Comparison of ENCODE assay signal across 13 mouse cellular contexts in genomic region chr9:40708448-40709140, GRCm38 (mm10). TPM values are rescaled to one million over a fixed set of nuclear protein-coding genes. Genes with fewer than 3 reads are reported as not detected.
A peak's percentile ranks its signal among the peaks of the same experiment; 100 is the strongest.
DNase-seq lines count a peak whose midpoint lies in the region; ATAC-seq lines count a peak whose summit lies in the region.
"Had no signal": no experiment of that assay in that cellular context is flagged by ENCODE, and none has a peak within 500 bp of the region (broad histone marks: within the 10 kb centered on the region; RNA-seq: fewer than 3 reads in every experiment).

No protein-coding gene starts in this region.

- no peak for DNase-seq in kidney, postnatal 14 days
- peak; percentile 69 for DNase-seq in embryonic facial prominence, embryonic 14.5 days (ENCODE audit: low spot score)
- DNase-seq in hindbrain, embryonic 11.5 days (ENCODE audit: low spot score), result peak; percentile 43
- DNase-seq in Muller cell, postnatal 12 days (ENCODE audit: inconsistent ontology term), result no peak
- DNase-seq in layer of hippocampus, adult 8-10 months (ENCODE audit: low spot score in 2 of 2), result no peak
- DNase-seq in embryo, embryonic 10.5 days (ENCODE audit: low spot score), result no peak
- DNase-seq: embryo, embryonic 11 days; lung, adult 18-20 months had no signal

- no peak overlapping the region for H3K4me3 ChIP-seq in kidney, embryonic 16.5 days (ENCODE audit: low read length)
- H3K4me3 ChIP-seq in embryonic facial prominence, embryonic 14.5 days (ENCODE audit: low read depth, low read length), result no peak overlapping the region
- H3K4me3 ChIP-seq in hindbrain, embryonic 11.5 days (ENCODE audit: low read depth, low read length), result no peak overlapping the region
- no peak overlapping the region for H3K4me3 ChIP-seq in neural tube, embryonic 12.5 days
- H3K4me3 ChIP-seq: myocyte had no signal

- ATAC-seq in kidney, embryonic 16.5 days (ENCODE audit: low FRiP score, low TSS enrichment), result peak; percentile 52
- ATAC-seq in embryonic facial prominence, embryonic 14.5 days (ENCODE audit: low read depth), result peak; percentile 20; the same call in 1 of the 2 replicates
- ATAC-seq in hindbrain, embryonic 11.5 days (ENCODE audit: low FRiP score), result peak; percentile 56
- peak; percentile 27; the same call in 1 of the 2 replicates for ATAC-seq in neural tube, embryonic 12.5 days (ENCODE audit: low FRiP score, low read depth)

- H3K27ac ChIP-seq in kidney, embryonic 16.5 days (ENCODE audit: low read length), result peak overlapping the region; percentile 69
- peak overlapping the region; percentile 29; the same call in 1 of the 2 replicates for H3K27ac ChIP-seq in embryonic facial prominence, embryonic 14.5 days (replicated peaks; ENCODE audit: low read depth, low read length)
- H3K27ac ChIP-seq in hindbrain, embryonic 11.5 days (ENCODE audit: low read depth, low read length), result peak overlapping the region; percentile 73
- peak overlapping the region; percentile 26; the same call in 1 of the 2 replicates for H3K27ac ChIP-seq in neural tube, embryonic 12.5 days

- no peak overlapping the region for H3K4me2 ChIP-seq in kidney, embryonic 16.5 days (replicated peaks; ENCODE audit: low read depth, low read length)
- H3K4me2 ChIP-seq in embryonic facial prominence, embryonic 14.5 days (ENCODE audit: low read depth, low read length), result no peak overlapping the region
- no peak overlapping the region for H3K4me2 ChIP-seq in hindbrain, embryonic 11.5 days (replicated peaks; ENCODE audit: low read depth, low read length)
- H3K4me2 ChIP-seq in neural tube, embryonic 12.5 days (replicated peaks), result peak overlapping the region; percentile 32; the same call in 1 of the 2 replicates

- H3K4me1 ChIP-seq in kidney, embryonic 16.5 days (ENCODE audit: insufficient read depth, low read length), result peaks cover 51% of the 10 kb centered on the region
- peaks cover 29% of the 10 kb centered on the region for H3K4me1 ChIP-seq in embryonic facial prominence, embryonic 14.5 days (ENCODE audit: control insufficient read depth, insufficient read depth, low read length)
- peaks cover 9% of the 10 kb centered on the region; the same call in 1 of the 2 replicates for H3K4me1 ChIP-seq in hindbrain, embryonic 11.5 days (replicated peaks; ENCODE audit: control insufficient read depth, insufficient read depth, low read length)
- H3K4me1 ChIP-seq in neural tube, embryonic 12.5 days, result peaks cover 27% of the 10 kb centered on the region

- no peaks in the 10 kb centered on the region for H3K36me3 ChIP-seq in kidney, embryonic 16.5 days (ENCODE audit: insufficient read depth, low read length)
- no peaks in the 10 kb centered on the region for H3K36me3 ChIP-seq in embryonic facial prominence, embryonic 14.5 days (ENCODE audit: control insufficient read depth, insufficient read depth, low read length)
- H3K36me3 ChIP-seq in hindbrain, embryonic 11.5 days (ENCODE audit: control insufficient read depth, insufficient read depth, low read length), result no peaks in the 10 kb centered on the region
- H3K36me3 ChIP-seq in neural tube, embryonic 12.5 days, result no peaks in the 10 kb centered on the region

- H3K9me3 ChIP-seq in kidney, embryonic 16.5 days (ENCODE audit: low read length), result no peaks in the 10 kb centered on the region
- no peaks in the 10 kb centered on the region for H3K9me3 ChIP-seq in embryonic facial prominence, embryonic 14.5 days (ENCODE audit: control insufficient read depth, low read length)
- no peaks in the 10 kb centered on the region for H3K9me3 ChIP-seq in hindbrain, embryonic 11.5 days (ENCODE audit: control insufficient read depth, low read length)
- H3K9me3 ChIP-seq in neural tube, embryonic 12.5 days, result no peaks in the 10 kb centered on the region

- no peak overlapping the region for H3K9ac ChIP-seq in kidney, embryonic 16.5 days (replicated peaks; ENCODE audit: low read length)
- H3K9ac ChIP-seq in embryonic facial prominence, embryonic 14.5 days (ENCODE audit: low read depth, low read length), result no peak overlapping the region
- H3K9ac ChIP-seq in hindbrain, embryonic 11.5 days (ENCODE audit: low read depth, low read length), result peak overlapping the region; percentile 29
- no peak overlapping the region for H3K9ac ChIP-seq in neural tube, embryonic 12.5 days

- H3K27me3 ChIP-seq in kidney, embryonic 16.5 days (ENCODE audit: insufficient read depth, low read length), result no peaks in the 10 kb centered on the region
- H3K27me3 ChIP-seq in embryonic facial prominence, embryonic 14.5 days (replicated peaks; ENCODE audit: control insufficient read depth, insufficient read depth, low read length), result no peaks in the 10 kb centered on the region
- no peaks in the 10 kb centered on the region for H3K27me3 ChIP-seq in hindbrain, embryonic 11.5 days (ENCODE audit: control insufficient read depth, insufficient read depth, low read length)
- no peaks in the 10 kb centered on the region for H3K27me3 ChIP-seq in neural tube, embryonic 12.5 days (replicated peaks)

- WGBS in kidney, embryonic 16.5 days, result 43% methylated on average over 12 of the region's 12 CpGs
- WGBS in embryonic facial prominence, embryonic 14.5 days, result 46% methylated on average over 12 of the region's 12 CpGs
- 32% methylated on average over 12 of the region's 12 CpGs for WGBS in hindbrain, embryonic 11.5 days
- WGBS in neural tube, embryonic 12.5 days, result 28% methylated on average over 12 of the region's 12 CpGs

RNA-seq across cellular contexts. Expression of gene Clmp, which starts 22.8 kb away (rescaled TPM):
- polyA plus RNA-seq in kidney, embryonic 16.5 days (2015; fragmentation: Nextera tagmentation; extraction: Ambion mirVana), result 28.0 and 31.3 TPM in 2 replicates
- 51.2 and 58.4 TPM in 2 replicates for polyA plus RNA-seq in embryonic facial prominence, embryonic 14.5 days (2014; fragmentation: Nextera tagmentation; extraction: Ambion mirVana)
- 44.1 and 45.6 TPM in 2 replicates for polyA plus RNA-seq in hindbrain, embryonic 11.5 days (2014; fragmentation: Nextera tagmentation; extraction: Ambion mirVana)
- 61.1 and 65.3 TPM in 2 replicates for polyA plus RNA-seq in neural tube, embryonic 12.5 days (2016; fragmentation: Nextera tagmentation; extraction: Ambion mirVana)
- 10 to 100 TPM; 24.3 to 28.4 (median 26.3) TPM for total RNA-seq in layer of hippocampus, adult 8-10 months (2022)

RNA-seq across cellular contexts. Expression of gene Gm21915, which starts 38.2 kb away (rescaled TPM):
- not detected in 2 replicates for polyA plus RNA-seq in kidney, embryonic 16.5 days (2015; fragmentation: Nextera tagmentation; extraction: Ambion mirVana)
- polyA plus RNA-seq in embryonic facial prominence, embryonic 14.5 days (2014; fragmentation: Nextera tagmentation; extraction: Ambion mirVana), result not detected in 2 replicates
- not detected in 2 replicates for polyA plus RNA-seq in hindbrain, embryonic 11.5 days (2014; fragmentation: Nextera tagmentation; extraction: Ambion mirVana)
- polyA plus RNA-seq in neural tube, embryonic 12.5 days (2016; fragmentation: Nextera tagmentation; extraction: Ambion mirVana), result not detected in 2 replicates
- not detected for total RNA-seq in layer of hippocampus, adult 8-10 months (2022)
- total RNA-seq: gastrocnemius, postnatal 4 days; left cerebral cortex, adult 8-10 months had no signal
- polyA plus RNA-seq: myocyte had no signal

Comparison
In these comparisons a context has a peak if more than half of its experiments do, and no peak if none do; other contexts are left out.
1. DNase-seq: peak in embryonic facial prominence, embryonic 14.5 days (single experiment) and hindbrain, embryonic 11.5 days (single experiment); none in kidney, postnatal 14 days (single experiment), Muller cell, postnatal 12 days (single experiment), layer of hippocampus, adult 8-10 months (0 of 2) and embryo, embryonic 10.5 days (single experiment).
2. Peak in every context shown above with its lines, with median percentiles within 50 percentile points of each other: ATAC-seq and H3K27ac ChIP-seq.